Mouse (Mus musculus): ENCODE measurements around the gene Pcp4.

DNA sequence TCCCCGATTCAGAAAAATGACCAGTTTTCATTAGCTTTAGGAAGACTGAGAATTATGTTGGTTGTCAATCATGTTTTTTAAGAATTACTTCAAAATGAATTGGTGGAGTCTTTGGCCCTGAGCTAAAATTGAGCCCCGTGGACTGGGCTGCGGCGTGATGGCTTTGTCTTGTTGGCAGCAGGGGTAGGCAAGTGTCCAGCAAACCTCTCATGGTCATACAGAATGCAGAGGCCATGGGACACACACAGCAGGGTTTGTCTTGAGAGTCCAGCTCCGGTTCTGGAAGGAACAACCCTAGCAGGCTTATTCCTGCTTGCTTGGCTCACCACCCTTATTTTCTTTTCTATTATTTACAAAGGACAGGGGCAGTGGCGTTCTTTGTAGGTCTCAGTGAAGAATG lies 33.8 kb downstream of the Pcp4 start:
- no peak for TF ChIP-seq POLR2A (IDR thresholded peaks at IDR 0.05; ENCODE audit: extremely low read depth, insufficient read depth, low read length)
- no peak for TF ChIP-seq CTCF (IDR thresholded peaks at IDR 0.05; ENCODE audit: low read depth, low read length)

Measured in liver, adult 2 months (tissue).